Mouse (Mus musculus): Measurements from ENCODE around the gene Plcl1. TPM values are rescaled to one million over a fixed set of nuclear protein-coding genes. Genes with fewer than 3 reads are reported as not detected.

Plcl1 gene
- polyA plus RNA-seq (2012) = not detected in 2 replicates

GRCm38 (mm10) chr1:55405272-55406022 is at the start of gene Plcl1:
Gene Plcl1 (plus strand): TSS chr1:55405921.
- no peaks in the 10 kb centered on the region for H3K4me1 ChIP-seq (ENCODE audit: control insufficient read depth)
- peaks cover 38% of the 10 kb centered on the region for H3K27me3 ChIP-seq (ENCODE audit: control insufficient read depth)
- no peaks in the 10 kb centered on the region for H3K36me3 ChIP-seq (ENCODE audit: control insufficient read depth)
- no peaks in the 10 kb centered on the region for H3K9me3 ChIP-seq (ENCODE audit: control insufficient read depth, low read length)
- H3K4me3 ChIP-seq (replicated peaks) = peak within 1 kb of the TSS; percentile 41
- TF ChIP-seq TAL1 (IDR thresholded peaks at IDR 0.05; ENCODE audit: low read length) (no peak), GATA1 (IDR thresholded peaks at IDR 0.05; ENCODE audit: low read length) (no peak)

DNA sequence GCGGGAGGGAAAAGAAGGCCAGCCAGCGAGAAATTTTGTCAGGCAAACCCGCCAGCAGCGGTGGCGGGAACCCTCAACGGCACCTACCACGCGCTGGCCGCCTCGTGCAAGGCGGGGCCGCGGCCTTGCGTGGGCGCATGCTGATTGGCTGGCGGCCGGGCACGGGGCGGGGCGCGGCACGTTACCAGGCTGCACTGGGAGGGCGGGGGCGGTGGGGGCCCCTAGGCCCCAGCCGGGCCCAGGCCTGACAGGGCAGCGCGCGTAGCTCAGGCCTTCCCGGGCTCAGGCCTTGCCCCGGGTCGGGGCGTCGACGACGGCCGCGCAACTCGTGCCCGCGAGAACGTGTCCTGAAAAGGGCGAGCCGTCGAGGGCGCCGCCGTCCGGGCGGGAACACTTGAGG is 43.1 kb upstream of the Plcl1 start:
- H3K4me3 ChIP-seq (replicated peaks) = no peak overlapping the region
- H3K9me3 ChIP-seq (ENCODE audit: control insufficient read depth, low read length) = peaks cover 13% of the 10 kb centered on the region
- peaks cover 29% of the 10 kb centered on the region for H3K27me3 ChIP-seq (ENCODE audit: control insufficient read depth)
- TF ChIP-seq GATA1 (IDR thresholded peaks at IDR 0.05; ENCODE audit: low read length) (no peak), TAL1 (IDR thresholded peaks at IDR 0.05; ENCODE audit: low read length) (no peak)
- no peaks in the 10 kb centered on the region for H3K36me3 ChIP-seq (ENCODE audit: control insufficient read depth)
- peaks cover 10% of the 10 kb centered on the region for H3K4me1 ChIP-seq (ENCODE audit: control insufficient read depth)

GRCm38 (mm10) chr1:55363044-55363565 is 42.6 kb upstream of the Plcl1 start, which contains the start of gene Boll:
Gene Boll (minus strand): TSS chr1:55363469.
- peaks cover 10% of the 10 kb centered on the region for H3K4me1 ChIP-seq (ENCODE audit: control insufficient read depth)
- TF ChIP-seq GATA1 (IDR thresholded peaks at IDR 0.05; ENCODE audit: low read length) = no peak
- TF ChIP-seq TAL1 (IDR thresholded peaks at IDR 0.05; ENCODE audit: low read length) = no peak
- H3K27me3 ChIP-seq (ENCODE audit: control insufficient read depth) = peaks cover 29% of the 10 kb centered on the region
- no peaks in the 10 kb centered on the region for H3K36me3 ChIP-seq (ENCODE audit: control insufficient read depth)
- peak within 1 kb of the TSS; percentile 38 for H3K4me3 ChIP-seq (replicated peaks)
- H3K9me3 ChIP-seq (ENCODE audit: control insufficient read depth, low read length) = peaks cover 13% of the 10 kb centered on the region

DNA sequence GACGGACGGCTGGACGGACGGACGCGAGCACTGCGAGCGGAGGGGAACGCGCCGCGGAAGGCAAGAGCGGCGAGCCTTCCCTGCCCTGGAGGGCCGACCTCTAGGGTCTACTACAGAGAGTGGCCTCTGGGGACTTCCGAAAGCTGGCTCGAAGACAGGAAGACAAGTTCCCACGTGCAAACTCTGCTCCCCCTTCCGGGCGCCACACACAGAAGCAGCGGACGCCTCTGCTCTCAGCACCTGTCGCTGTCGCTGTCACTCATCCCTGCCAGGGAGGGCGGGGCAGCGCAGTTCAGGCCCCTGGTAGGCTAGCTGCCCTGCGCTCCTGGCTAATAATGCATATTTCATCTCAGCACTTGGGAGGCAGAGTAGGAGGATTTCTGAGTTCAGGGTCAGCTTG is 42.1 kb upstream of the Plcl1 start:
- TF ChIP-seq GATA1 (IDR thresholded peaks at IDR 0.05; ENCODE audit: low read length) (no peak), TAL1 (IDR thresholded peaks at IDR 0.05; ENCODE audit: low read length) (no peak)
- peak overlapping the region; percentile 38 for H3K4me3 ChIP-seq (replicated peaks)
- no peaks in the 10 kb centered on the region for H3K36me3 ChIP-seq (ENCODE audit: control insufficient read depth)

GRCm38 (mm10) chr1:55372626-55373025 is 33.1 kb upstream of the Plcl1 start:
- TF ChIP-seq TAL1 (IDR thresholded peaks at IDR 0.05; ENCODE audit: low read length) = no peak
- TF ChIP-seq GATA1 (IDR thresholded peaks at IDR 0.05; ENCODE audit: low read length) = no peak
- no peaks in the 10 kb centered on the region for H3K36me3 ChIP-seq (ENCODE audit: control insufficient read depth)

More for the DNA sequence above, 42.1 kb upstream of the Plcl1 start:
- Histone ChIP-seq H3K9me3 (ENCODE audit: control insufficient read depth, low read length) (peaks cover 13% of the 10 kb centered on the region), H3K27me3 (ENCODE audit: control insufficient read depth) (peaks cover 29% of the 10 kb centered on the region), H3K4me1 (ENCODE audit: control insufficient read depth) (peaks cover 10% of the 10 kb centered on the region)

GRCm38 (mm10) chr1:55380527-55380926 is 25.2 kb upstream of the Plcl1 start:
- no peak for TF ChIP-seq GATA1 (IDR thresholded peaks at IDR 0.05; ENCODE audit: low read length)
- no peak for TF ChIP-seq TAL1 (IDR thresholded peaks at IDR 0.05; ENCODE audit: low read length)
- H3K27me3 ChIP-seq (ENCODE audit: control insufficient read depth) = no peaks in the 10 kb centered on the region
- H3K36me3 ChIP-seq (ENCODE audit: control insufficient read depth) = no peaks in the 10 kb centered on the region
- no peak overlapping the region for H3K4me3 ChIP-seq (replicated peaks)
- H3K9me3 ChIP-seq (ENCODE audit: control insufficient read depth, low read length) = no peaks in the 10 kb centered on the region
- H3K4me1 ChIP-seq (ENCODE audit: control insufficient read depth) = no peaks in the 10 kb centered on the region

More at GRCm38 (mm10) chr1:55372626-55373025, 33.1 kb upstream of the Plcl1 start:
- Histone ChIP-seq H3K4me1 (ENCODE audit: control insufficient read depth) (no peaks in the 10 kb centered on the region), H3K27me3 (ENCODE audit: control insufficient read depth) (no peaks in the 10 kb centered on the region), H3K9me3 (ENCODE audit: control insufficient read depth, low read length) (no peaks in the 10 kb centered on the region), H3K4me3 (replicated peaks) (no peak overlapping the region)

GRCm38 (mm10) chr1:55383114-55383773 is 22.5 kb upstream of the Plcl1 start:
- no peak overlapping the region for H3K4me3 ChIP-seq (replicated peaks)
- H3K9me3 ChIP-seq (ENCODE audit: control insufficient read depth, low read length) = no peaks in the 10 kb centered on the region
- H3K4me1 ChIP-seq (ENCODE audit: control insufficient read depth) = no peaks in the 10 kb centered on the region
- TF ChIP-seq GATA1 (IDR thresholded peaks at IDR 0.05; ENCODE audit: low read length) (no peak), TAL1 (IDR thresholded peaks at IDR 0.05; ENCODE audit: low read length) (no peak)
- no peaks in the 10 kb centered on the region for H3K27me3 ChIP-seq (ENCODE audit: control insufficient read depth)
- H3K36me3 ChIP-seq (ENCODE audit: control insufficient read depth) = no peaks in the 10 kb centered on the region

DNA sequence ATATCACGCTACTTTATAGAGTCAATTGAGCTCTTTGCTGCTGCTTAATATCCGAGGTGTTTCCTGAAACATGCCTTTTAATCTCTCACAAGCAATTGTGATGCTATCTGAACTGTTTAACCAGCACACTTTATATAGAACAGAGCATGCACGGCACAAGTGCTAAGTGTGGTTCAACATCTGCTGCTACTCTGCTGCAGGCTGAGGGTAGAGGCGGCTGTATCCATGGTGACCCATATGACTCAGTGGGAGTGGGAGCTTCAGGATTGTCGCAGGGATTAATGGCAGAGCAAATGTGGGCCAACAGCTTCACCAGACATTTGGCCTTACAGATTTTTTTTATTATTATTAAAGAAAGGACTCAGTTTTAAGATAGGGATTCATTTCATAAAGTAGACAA is 5.8 kb upstream of the Plcl1 start:
- Histone ChIP-seq H3K27me3 (ENCODE audit: control insufficient read depth) (peaks cover 7% of the 10 kb centered on the region), H3K4me3 (replicated peaks) (no peak overlapping the region), H3K9me3 (ENCODE audit: control insufficient read depth, low read length) (no peaks in the 10 kb centered on the region), H3K4me1 (ENCODE audit: control insufficient read depth) (no peaks in the 10 kb centered on the region), H3K36me3 (ENCODE audit: control insufficient read depth) (no peaks in the 10 kb centered on the region)
- no peak for TF ChIP-seq TAL1 (IDR thresholded peaks at IDR 0.05; ENCODE audit: low read length)
- no peak for TF ChIP-seq GATA1 (IDR thresholded peaks at IDR 0.05; ENCODE audit: low read length)

GRCm38 (mm10) chr1:55404439-55404838 is 1.3 kb upstream of the Plcl1 start:
- no peak for TF ChIP-seq GATA1 (IDR thresholded peaks at IDR 0.05; ENCODE audit: low read length)
- TF ChIP-seq TAL1 (IDR thresholded peaks at IDR 0.05; ENCODE audit: low read length) = no peak
- no peak overlapping the region for H3K4me3 ChIP-seq (replicated peaks)
- no peaks in the 10 kb centered on the region for H3K4me1 ChIP-seq (ENCODE audit: control insufficient read depth)
- H3K9me3 ChIP-seq (ENCODE audit: control insufficient read depth, low read length) = no peaks in the 10 kb centered on the region
- H3K27me3 ChIP-seq (ENCODE audit: control insufficient read depth) = peaks cover 38% of the 10 kb centered on the region
- H3K36me3 ChIP-seq (ENCODE audit: control insufficient read depth) = no peaks in the 10 kb centered on the region

Measured in erythroblast, embryonic 14.5 days (primary cell).